Mouse (Mus musculus) heart, embryonic 11.5 days (tissue): ENCODE results near the gene Cttnbp2nl. TPM values are rescaled to one million over a fixed set of nuclear protein-coding genes. Genes with fewer than 3 reads are reported as not detected.

Source experiments
- ATAC-seq: fragments of 200-750 bp; cut with Nextera tagmentation; replicated peaks from 2 replicates; pipeline ENCODE4 v1.8.0; 2017; ENCODE audit warnings: moderate library complexity; ENCODE audit not compliant: insufficient number of reproducible peaks, low FRiP score, low TSS enrichment
- H3K27ac ChIP-seq: fragments of 300-500 bp; sonication (generic); 2 replicates; pipeline ENCODE4 v1.5.1; 2014; ENCODE audit warnings: mild to moderate bottlenecking, low read depth, low read length
- H3K27me3 ChIP-seq: fragments of 300-500 bp; sonication (generic); 2 replicates; pipeline ENCODE4 v1.6.1; 2014; ENCODE audit warnings: mild to moderate bottlenecking, low read length, mixed read lengths; ENCODE audit not compliant: control insufficient read depth, insufficient read depth
- H3K36me3 ChIP-seq: fragments of 300-500 bp; sonication (generic); 2 replicates; pipeline ENCODE4 v1.6.1; 2014; ENCODE audit warnings: mild to moderate bottlenecking, low read length, moderate library complexity, mixed read lengths; ENCODE audit not compliant: control insufficient read depth, insufficient read depth
- H3K4me1 ChIP-seq: fragments of 300-500 bp; sonication (generic); 2 replicates; pipeline ENCODE4 v1.6.1; 2014; ENCODE audit warnings: low read length; ENCODE audit not compliant: control insufficient read depth, insufficient read depth
- H3K4me2 ChIP-seq: fragments of 300-500 bp; sonication (generic); 2 replicates; pipeline ENCODE4 v1.6.1; 2014; ENCODE audit warnings: mild to moderate bottlenecking, moderate library complexity
- H3K4me3 ChIP-seq: fragments of 300-500 bp; sonication (generic); 2 replicates; pipeline ENCODE4 v1.5.1; 2014; ENCODE audit warnings: low read depth, low read length
- H3K9ac ChIP-seq: fragments of 300-500 bp; sonication (generic); 2 replicates; pipeline ENCODE4 v1.6.1; 2014; ENCODE audit warnings: mild to moderate bottlenecking, low read depth, low read length, moderate library complexity
- H3K9me3 ChIP-seq: fragments of 300-500 bp; sonication (generic); replicated peaks from 2 replicates; pipeline ENCODE4 v1.6.1; 2016; ENCODE audit warnings: low read length; ENCODE audit not compliant: control insufficient read depth
- WGBS: fragments of 180-500 bp; shearing (Covaris S2); extraction: QIAGEN DNeasy Blood & Tissue Kit; methylation state at CpG from one replicate; pipeline ENCODE4 v1.1.7; 2014; ENCODE audit not compliant: insufficient replicate concordance; 5-methylcytosine and 5-hydroxymethylcytosine counted together
- polyA plus RNA-seq: library from polyadenylated mRNA; unstranded; fragments of >200 nt; fragmentation: Nextera tagmentation; extraction: Ambion mirVana; gene quantifications from 2 replicates; pipeline ENCODE4 v1.2.1, GENCODE M21; 2014

Cttnbp2nl gene
- polyA plus RNA-seq, 1 experiment from 2014 or later = 26.1 TPM

- H3K4me3 ChIP-seq = no peak overlapping the region
- H3K9ac ChIP-seq = no peak overlapping the region
- no peaks in the 10 kb centered on the region for H3K27me3 ChIP-seq
- H3K9me3 ChIP-seq = no peaks in the 10 kb centered on the region
- peaks cover 32% of the 10 kb centered on the region for H3K4me1 ChIP-seq
- ATAC-seq = no peak
- peaks cover 32% of the 10 kb centered on the region for H3K36me3 ChIP-seq
- no peak overlapping the region for H3K4me2 ChIP-seq
- H3K27ac ChIP-seq = no peak overlapping the region
- WGBS = 86% methylated on average over 14 of the region's 14 CpGs
Observed at GRCm38 (mm10) chr3:105003960-105004463, 48.9 kb downstream of the Cttnbp2nl start.

GRCm38 (mm10) chr3:105001374-105001773 lies 51.6 kb downstream of the Cttnbp2nl start:
- ATAC-seq = peak; percentile 29; the same call in 1 of the 2 replicates
- H3K4me3 ChIP-seq = no peak overlapping the region
- no peak overlapping the region for H3K9ac ChIP-seq
- H3K27ac ChIP-seq = peak overlapping the region; percentile 80
- peaks cover 55% of the 10 kb centered on the region for H3K4me1 ChIP-seq
- H3K4me2 ChIP-seq = peak overlapping the region; percentile 22
- H3K36me3 ChIP-seq = peaks cover 22% of the 10 kb centered on the region
- WGBS = 11% methylated on average over 6 of the region's 6 CpGs
- H3K27me3 ChIP-seq = no peaks in the 10 kb centered on the region
- H3K9me3 ChIP-seq = no peaks in the 10 kb centered on the region

- Histone ChIP-seq H3K4me2 (no peak overlapping the region), H3K4me3 (no peak overlapping the region), H3K9me3 (no peaks in the 10 kb centered on the region), H3K27ac (peak overlapping the region; percentile 80; the same call in 1 of the 2 replicates), H3K27me3 (no peaks in the 10 kb centered on the region), H3K9ac (no peak overlapping the region), H3K36me3 (peaks cover 15% of the 10 kb centered on the region), H3K4me1 (peaks cover 55% of the 10 kb centered on the region)
- WGBS = 77% methylated on average over 8 of the region's 8 CpGs
- ATAC-seq = no peak
Observed at GRCm38 (mm10) chr3:105000561-105000960, 52.4 kb downstream of the Cttnbp2nl start.

- Histone ChIP-seq H3K27ac (peak overlapping the region; percentile 55; the same call in 1 of the 2 replicates), H3K36me3 (no peaks in the 10 kb centered on the region; the same call in 1 of the 2 replicates), H3K27me3 (no peaks in the 10 kb centered on the region), H3K4me3 (no peak overlapping the region), H3K4me1 (peaks cover 61% of the 10 kb centered on the region), H3K9me3 (no peaks in the 10 kb centered on the region), H3K9ac (peak overlapping the region; percentile 2; the same call in 1 of the 2 replicates), H3K4me2 (peak overlapping the region; percentile 29)
- ATAC-seq = no peak
- 13% methylated on average over 6 of the region's 6 CpGs for WGBS
Observed at GRCm38 (mm10) chr3:104997563-104997962, 55.4 kb downstream of the Cttnbp2nl start.

GRCm38 (mm10) chr3:104995707-104996106 lies 57.2 kb downstream of the Cttnbp2nl start:
- no peak for ATAC-seq
- 73% methylated on average over 7 of the region's 7 CpGs for WGBS

GRCm38 (mm10) chr3:104994415-104994841 lies 58.5 kb downstream of the Cttnbp2nl start:
- H3K36me3 ChIP-seq = no peaks in the 10 kb centered on the region
- H3K4me1 ChIP-seq = peaks cover 36% of the 10 kb centered on the region
- peak overlapping the region; percentile 46 for H3K9ac ChIP-seq
- peak overlapping the region; percentile 55 for H3K27ac ChIP-seq
- H3K9me3 ChIP-seq = no peaks in the 10 kb centered on the region
- no peak for ATAC-seq
- 40% methylated on average over 3 of the region's 3 CpGs for WGBS
- H3K4me3 ChIP-seq = no peak overlapping the region
- H3K27me3 ChIP-seq = no peaks in the 10 kb centered on the region
- no peak overlapping the region for H3K4me2 ChIP-seq

More at GRCm38 (mm10) chr3:104995707-104996106, 57.2 kb downstream of the Cttnbp2nl start:
- Histone ChIP-seq H3K27ac (no peak overlapping the region), H3K4me3 (no peak overlapping the region), H3K4me2 (no peak overlapping the region), H3K9me3 (no peaks in the 10 kb centered on the region), H3K9ac (no peak overlapping the region), H3K36me3 (no peaks in the 10 kb centered on the region), H3K4me1 (peaks cover 43% of the 10 kb centered on the region), H3K27me3 (no peaks in the 10 kb centered on the region)

GRCm38 (mm10) chr3:104993800-104994199 lies 59.1 kb downstream of the Cttnbp2nl start:
- peak; percentile 28; the same call in 1 of the 2 replicates for ATAC-seq

GRCm38 (mm10) chr3:104992709-104993388 lies 60.1 kb downstream of the Cttnbp2nl start:
- Histone ChIP-seq H3K4me3 (no peak overlapping the region), H3K4me1 (peaks cover 20% of the 10 kb centered on the region), H3K9ac (no peak overlapping the region), H3K27ac (no peak overlapping the region), H3K4me2 (peak overlapping the region; percentile 34), H3K36me3 (no peaks in the 10 kb centered on the region), H3K27me3 (no peaks in the 10 kb centered on the region), H3K9me3 (no peaks in the 10 kb centered on the region)
- no peak; the same call in 1 of the 2 replicates for ATAC-seq
- 11% methylated on average over 23 of the region's 23 CpGs for WGBS

More at GRCm38 (mm10) chr3:104993800-104994199, 59.1 kb downstream of the Cttnbp2nl start:
- 31% methylated on average over 4 of the region's 4 CpGs for WGBS
- peak overlapping the region; percentile 55; the same call in 1 of the 2 replicates for H3K27ac ChIP-seq
- no peak overlapping the region for H3K4me3 ChIP-seq
- no peaks in the 10 kb centered on the region for H3K36me3 ChIP-seq
- H3K4me1 ChIP-seq = peaks cover 30% of the 10 kb centered on the region
- H3K9me3 ChIP-seq = no peaks in the 10 kb centered on the region
- peak overlapping the region; percentile 46; the same call in 1 of the 2 replicates for H3K9ac ChIP-seq
- H3K4me2 ChIP-seq = no peak overlapping the region
- H3K27me3 ChIP-seq = no peaks in the 10 kb centered on the region
